Mouse (Mus musculus): Measurements from ENCODE around the gene P3h1. TPM values are rescaled to one million over a fixed set of nuclear protein-coding genes. Genes with fewer than 3 reads are reported as not detected.

Gene P3h1
- polyA plus RNA-seq, 1 experiment: 30.0 TPM

DNA sequence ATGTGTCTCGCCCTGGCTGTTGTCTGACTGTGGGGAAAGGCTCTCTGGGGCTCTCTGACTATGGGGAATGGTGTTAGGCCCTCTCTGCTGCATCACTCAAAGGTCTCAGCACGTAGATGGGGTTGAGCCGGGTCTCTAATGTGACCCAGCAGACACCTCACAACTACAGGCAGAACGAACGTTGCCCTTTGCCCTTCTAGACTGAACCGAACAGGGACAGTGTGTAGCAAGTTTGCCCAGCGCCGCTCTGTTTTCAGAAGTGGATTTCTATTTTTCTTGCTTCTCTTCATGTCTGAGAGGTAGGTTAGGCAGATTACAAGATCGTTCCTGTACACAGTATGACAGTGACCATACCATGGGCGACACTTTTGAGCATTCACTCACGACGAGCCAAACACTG, 9.9 kb downstream of the P3h1 start:
- Histone ChIP-seq H3K27ac (ENCODE audit: insufficient read depth, low read length) (no peak overlapping the region), H3K36me3 (ENCODE audit: control insufficient read depth, insufficient read depth, low read length, poor library complexity, severe bottlenecking) (no peaks in the 10 kb centered on the region), H3K4me1 (ENCODE audit: control insufficient read depth, insufficient read depth, low read length) (no peaks in the 10 kb centered on the region), H3K4me3 (ENCODE audit: low read depth, low read length) (no peak overlapping the region), H3K9me3 (replicated peaks; ENCODE audit: control insufficient read depth, insufficient read depth, low read length, poor library complexity, severe bottlenecking) (no peaks in the 10 kb centered on the region), H3K27me3 (ENCODE audit: control insufficient read depth, insufficient read depth, low read length, poor library complexity, severe bottlenecking) (no peaks in the 10 kb centered on the region), H3K9ac (ENCODE audit: low read depth, poor library complexity, severe bottlenecking) (no peak overlapping the region)
- no peak for TF ChIP-seq EP300 (IDR thresholded peaks at IDR 0.05; ENCODE audit: insufficient read depth, low read depth, low read length)
- TF ChIP-seq CTCF (IDR thresholded peaks at IDR 0.05; ENCODE audit: low read depth, low read length): no peak
- TF ChIP-seq POLR2A (IDR thresholded peaks at IDR 0.05; ENCODE audit: insufficient read depth, low read length): no peak

GRCm38 (mm10) chr4:119244468-119245240, 11.9 kb downstream of the P3h1 start:
- H3K36me3 ChIP-seq (ENCODE audit: control insufficient read depth, insufficient read depth, low read length, poor library complexity, severe bottlenecking): no peaks in the 10 kb centered on the region
- no peak overlapping the region for H3K4me3 ChIP-seq (ENCODE audit: low read depth, low read length)
- TF ChIP-seq POLR2A (IDR thresholded peaks at IDR 0.05; ENCODE audit: insufficient read depth, low read length): no peak
- TF ChIP-seq EP300 (IDR thresholded peaks at IDR 0.05; ENCODE audit: insufficient read depth, low read depth, low read length): no peak
- TF ChIP-seq CTCF (IDR thresholded peaks at IDR 0.05; ENCODE audit: low read depth, low read length): no peak
- no peak overlapping the region for H3K27ac ChIP-seq (ENCODE audit: insufficient read depth, low read length)
- H3K9me3 ChIP-seq (replicated peaks; ENCODE audit: control insufficient read depth, insufficient read depth, low read length, poor library complexity, severe bottlenecking): no peaks in the 10 kb centered on the region
- H3K4me1 ChIP-seq (ENCODE audit: control insufficient read depth, insufficient read depth, low read length): no peaks in the 10 kb centered on the region
- H3K27me3 ChIP-seq (ENCODE audit: control insufficient read depth, insufficient read depth, low read length, poor library complexity, severe bottlenecking): no peaks in the 10 kb centered on the region
- H3K9ac ChIP-seq (ENCODE audit: low read depth, poor library complexity, severe bottlenecking): no peak overlapping the region

DNA sequence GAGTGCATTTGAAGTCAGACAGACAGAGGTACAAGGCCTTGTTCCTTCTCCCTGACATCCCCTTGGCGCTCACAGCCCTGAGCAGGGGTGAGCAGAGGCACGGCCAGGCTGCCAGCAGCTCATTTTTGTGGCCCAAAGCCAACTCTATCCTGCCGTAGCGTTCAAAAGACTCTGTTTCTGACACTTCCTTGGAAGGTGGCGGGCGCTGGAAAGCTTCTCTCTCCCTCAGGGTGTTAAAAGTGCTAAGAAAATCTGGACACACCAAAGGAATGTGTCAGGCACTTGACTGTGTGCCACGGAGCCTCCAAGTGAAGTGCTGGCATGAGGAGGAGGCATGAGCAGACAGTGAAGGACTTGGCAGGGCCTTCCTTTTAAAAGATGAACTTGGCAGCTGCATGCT, 12.8 kb downstream of the P3h1 start:
- TF ChIP-seq CTCF (IDR thresholded peaks at IDR 0.05; ENCODE audit: low read depth, low read length) (no peak), EP300 (IDR thresholded peaks at IDR 0.05; ENCODE audit: insufficient read depth, low read depth, low read length) (no peak), POLR2A (IDR thresholded peaks at IDR 0.05; ENCODE audit: insufficient read depth, low read length) (no peak)
- Histone ChIP-seq H3K27ac (ENCODE audit: insufficient read depth, low read length) (no peak overlapping the region), H3K36me3 (ENCODE audit: control insufficient read depth, insufficient read depth, low read length, poor library complexity, severe bottlenecking) (no peaks in the 10 kb centered on the region)

DNA sequence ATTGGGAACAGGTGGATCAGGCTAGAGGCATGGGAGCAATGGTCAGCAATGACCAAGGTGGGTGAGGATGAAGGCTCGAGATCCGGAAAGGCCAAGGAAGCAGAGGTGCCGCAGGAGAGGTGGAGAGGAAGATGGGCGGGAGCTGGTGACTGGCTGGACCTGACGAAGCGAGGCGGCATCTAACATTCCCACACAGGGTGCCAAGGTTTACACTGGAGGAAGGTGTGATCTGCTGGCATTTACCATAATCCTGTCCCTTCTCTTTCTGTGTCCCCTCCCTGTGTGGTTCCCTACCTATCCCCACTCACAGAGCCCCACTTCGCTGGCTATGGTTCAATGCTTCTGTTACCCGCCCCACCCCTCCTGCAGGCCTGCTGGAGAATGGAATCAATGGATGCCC, 13.2 kb downstream of the P3h1 start:
- Histone ChIP-seq H3K9ac (ENCODE audit: low read depth, poor library complexity, severe bottlenecking) (no peak overlapping the region), H3K27ac (ENCODE audit: insufficient read depth, low read length) (no peak overlapping the region), H3K27me3 (ENCODE audit: control insufficient read depth, insufficient read depth, low read length, poor library complexity, severe bottlenecking) (no peaks in the 10 kb centered on the region), H3K4me3 (ENCODE audit: low read depth, low read length) (no peak overlapping the region), H3K9me3 (replicated peaks; ENCODE audit: control insufficient read depth, insufficient read depth, low read length, poor library complexity, severe bottlenecking) (no peaks in the 10 kb centered on the region), H3K36me3 (ENCODE audit: control insufficient read depth, insufficient read depth, low read length, poor library complexity, severe bottlenecking) (no peaks in the 10 kb centered on the region), H3K4me1 (ENCODE audit: control insufficient read depth, insufficient read depth, low read length) (no peaks in the 10 kb centered on the region)
- no peak for TF ChIP-seq EP300 (IDR thresholded peaks at IDR 0.05; ENCODE audit: insufficient read depth, low read depth, low read length)
- TF ChIP-seq CTCF (IDR thresholded peaks at IDR 0.05; ENCODE audit: low read depth, low read length): no peak
- no peak for TF ChIP-seq POLR2A (IDR thresholded peaks at IDR 0.05; ENCODE audit: insufficient read depth, low read length)

More for the DNA sequence above, 12.8 kb downstream of the P3h1 start:
- Histone ChIP-seq H3K9me3 (replicated peaks; ENCODE audit: control insufficient read depth, insufficient read depth, low read length, poor library complexity, severe bottlenecking) (no peaks in the 10 kb centered on the region), H3K9ac (ENCODE audit: low read depth, poor library complexity, severe bottlenecking) (no peak overlapping the region), H3K4me1 (ENCODE audit: control insufficient read depth, insufficient read depth, low read length) (no peaks in the 10 kb centered on the region), H3K27me3 (ENCODE audit: control insufficient read depth, insufficient read depth, low read length, poor library complexity, severe bottlenecking) (no peaks in the 10 kb centered on the region), H3K4me3 (ENCODE audit: low read depth, low read length) (no peak overlapping the region)

DNA sequence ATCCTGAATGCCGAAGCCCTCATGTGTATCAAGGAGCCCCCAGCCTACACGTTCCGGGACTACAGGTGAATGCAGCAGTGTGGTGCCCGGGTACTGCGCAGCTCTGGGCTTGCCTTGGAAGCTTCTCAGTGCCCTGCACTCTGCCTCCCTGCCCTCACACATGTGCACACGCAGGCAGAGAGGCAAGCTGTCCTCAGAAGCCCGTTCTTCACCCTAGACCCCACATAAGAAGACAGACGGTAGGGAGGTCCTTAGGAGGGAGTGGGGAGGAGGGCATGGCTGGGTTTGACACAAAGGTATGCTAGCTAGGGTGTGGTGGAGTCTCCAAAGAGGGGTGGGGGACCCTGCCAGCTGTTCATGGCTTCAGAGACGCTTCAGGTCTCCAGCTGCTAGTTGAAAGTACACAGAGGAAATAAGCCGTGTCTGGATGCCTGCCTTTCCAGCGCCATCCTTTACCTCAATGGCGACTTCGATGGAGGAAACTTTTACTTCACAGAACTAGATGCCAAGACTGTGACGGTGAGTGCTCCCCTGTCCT, 14.0 kb downstream of the P3h1 start:
- H3K4me3 ChIP-seq (ENCODE audit: low read depth, low read length): no peak overlapping the region
- TF ChIP-seq POLR2A (IDR thresholded peaks at IDR 0.05; ENCODE audit: insufficient read depth, low read length) (no peak), CTCF (IDR thresholded peaks at IDR 0.05; ENCODE audit: low read depth, low read length) (no peak), EP300 (IDR thresholded peaks at IDR 0.05; ENCODE audit: insufficient read depth, low read depth, low read length) (no peak)
- no peak overlapping the region for H3K27ac ChIP-seq (ENCODE audit: insufficient read depth, low read length)
- no peaks in the 10 kb centered on the region for H3K4me1 ChIP-seq (ENCODE audit: control insufficient read depth, insufficient read depth, low read length)
- no peaks in the 10 kb centered on the region for H3K27me3 ChIP-seq (ENCODE audit: control insufficient read depth, insufficient read depth, low read length, poor library complexity, severe bottlenecking)
- no peaks in the 10 kb centered on the region for H3K36me3 ChIP-seq (ENCODE audit: control insufficient read depth, insufficient read depth, low read length, poor library complexity, severe bottlenecking)
- H3K9me3 ChIP-seq (replicated peaks; ENCODE audit: control insufficient read depth, insufficient read depth, low read length, poor library complexity, severe bottlenecking): no peaks in the 10 kb centered on the region
- no peak overlapping the region for H3K9ac ChIP-seq (ENCODE audit: low read depth, poor library complexity, severe bottlenecking)

Measured in ES-Bruce4 (cell line).